Mouse (Mus musculus): ENCODE data around the gene Plch2. TPM values are rescaled to one million over a fixed set of nuclear protein-coding genes. Genes with fewer than 3 reads are reported as not detected.

The Plch2 gene
- polyA plus RNA-seq, 1 experiment from 2014 or later: 3.6 TPM

GRCm38 (mm10) chr4:155042606-155043288 is 13.8 kb downstream of the Plch2 start:
- Histone ChIP-seq H3K9ac (peak overlapping the region; percentile 40), H3K27ac (no peak overlapping the region), H3K27me3 (peaks cover 79% of the 10 kb centered on the region), H3K4me2 (replicated peaks) (peak overlapping the region; percentile 85), H3K4me1 (peaks cover 9% of the 10 kb centered on the region), H3K36me3 (no peaks in the 10 kb centered on the region), H3K4me3 (peak overlapping the region; percentile 49), H3K9me3 (no peaks in the 10 kb centered on the region)
- no peak for ATAC-seq (ENCODE audit: insufficient number of reproducible peaks, insufficient read depth, low FRiP score, low TSS enrichment)
- WGBS: 1% methylated on average over 65 of the region's 65 CpGs

DNA sequence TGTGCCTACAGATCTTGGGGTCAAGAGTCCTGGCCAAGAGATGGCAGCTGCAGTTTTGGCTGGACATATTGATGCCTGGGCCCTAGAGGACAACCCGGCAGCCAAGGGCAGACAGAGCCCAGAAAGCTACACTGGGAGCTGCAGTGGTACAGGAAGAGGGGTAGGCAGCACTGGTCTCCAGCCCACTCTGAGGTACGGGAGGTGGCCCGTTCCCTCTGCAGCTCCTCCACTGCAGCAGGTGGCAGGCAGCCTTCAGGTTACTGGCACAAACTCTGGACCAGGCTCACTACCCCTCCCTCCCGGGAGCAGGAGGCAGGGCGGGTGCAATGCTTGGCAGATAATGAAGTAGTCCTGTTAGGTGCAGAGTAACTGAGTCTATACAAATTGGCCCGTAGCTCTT is 15.9 kb downstream of the Plch2 start:
- WGBS: 59% methylated on average over 6 of the region's 6 CpGs

DNA sequence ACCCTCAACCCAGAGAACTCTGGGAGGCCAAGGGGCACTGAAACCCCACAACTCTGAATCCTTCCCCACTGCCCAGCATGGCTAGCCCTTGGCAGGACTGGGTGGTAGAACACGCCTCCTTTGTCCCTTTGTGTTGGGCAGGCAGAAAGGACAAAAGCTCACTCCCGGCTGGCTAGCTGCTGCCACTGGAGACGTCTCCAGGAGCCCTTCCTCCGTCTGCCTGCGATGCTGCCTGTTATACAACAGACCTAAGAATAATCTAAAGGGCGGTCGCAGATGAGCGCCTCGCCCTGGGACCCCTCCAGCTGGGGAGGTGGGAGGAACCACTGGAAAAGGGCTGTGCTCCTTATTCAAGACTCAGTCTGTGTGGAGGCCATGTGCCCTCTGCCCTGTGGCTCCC is 16.4 kb downstream of the Plch2 start:
- Histone ChIP-seq H3K9ac (no peak overlapping the region), H3K9me3 (no peaks in the 10 kb centered on the region), H3K27ac (no peak overlapping the region), H3K4me1 (peaks cover 9% of the 10 kb centered on the region), H3K27me3 (peaks cover 73% of the 10 kb centered on the region), H3K4me2 (replicated peaks) (no peak overlapping the region), H3K36me3 (no peaks in the 10 kb centered on the region), H3K4me3 (no peak overlapping the region)
- no peak for ATAC-seq (ENCODE audit: insufficient number of reproducible peaks, insufficient read depth, low FRiP score, low TSS enrichment)
- WGBS: 23% methylated on average over 9 of the region's 9 CpGs

More for the DNA sequence above, 15.9 kb downstream of the Plch2 start:
- no peak overlapping the region for H3K4me2 ChIP-seq (replicated peaks)
- ATAC-seq (ENCODE audit: insufficient number of reproducible peaks, insufficient read depth, low FRiP score, low TSS enrichment): no peak
- H3K27ac ChIP-seq: no peak overlapping the region
- H3K27me3 ChIP-seq: peaks cover 73% of the 10 kb centered on the region
- H3K9me3 ChIP-seq: no peaks in the 10 kb centered on the region
- no peak overlapping the region for H3K9ac ChIP-seq
- peaks cover 9% of the 10 kb centered on the region for H3K4me1 ChIP-seq
- no peaks in the 10 kb centered on the region for H3K36me3 ChIP-seq
- H3K4me3 ChIP-seq: no peak overlapping the region

DNA sequence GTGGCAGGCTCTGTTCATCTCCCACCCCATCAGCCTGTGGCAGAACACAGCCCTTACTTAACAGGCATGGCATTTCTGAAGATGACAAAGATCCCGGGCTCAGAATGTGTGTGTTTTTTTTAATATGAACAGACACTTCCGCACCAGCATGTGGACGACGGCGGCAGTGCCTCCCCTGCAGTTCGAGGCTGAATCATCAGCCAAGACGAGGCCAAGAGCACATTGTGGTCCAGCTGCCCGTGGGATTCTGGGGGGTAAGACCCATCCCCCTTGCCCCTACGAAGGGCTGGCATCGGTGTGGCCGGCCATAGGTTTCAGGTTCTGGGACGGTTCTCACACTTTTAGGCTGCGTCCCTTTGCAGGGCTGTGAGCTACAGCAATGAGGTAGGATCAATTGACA is 21.8 kb downstream of the Plch2 start:
- ATAC-seq (ENCODE audit: insufficient number of reproducible peaks, insufficient read depth, low FRiP score, low TSS enrichment): no peak
- Histone ChIP-seq H3K4me3 (no peak overlapping the region), H3K36me3 (no peaks in the 10 kb centered on the region), H3K4me2 (replicated peaks) (no peak overlapping the region), H3K27ac (no peak overlapping the region), H3K4me1 (peaks cover 4% of the 10 kb centered on the region; the same call in 1 of the 2 replicates), H3K27me3 (peaks cover 65% of the 10 kb centered on the region), H3K9ac (no peak overlapping the region), H3K9me3 (no peaks in the 10 kb centered on the region)
- WGBS: 67% methylated on average over 13 of the region's 13 CpGs

- no peak overlapping the region for H3K9ac ChIP-seq
- no peaks in the 10 kb centered on the region for H3K36me3 ChIP-seq
- H3K4me2 ChIP-seq (replicated peaks): no peak overlapping the region
- no peak for ATAC-seq (ENCODE audit: insufficient number of reproducible peaks, insufficient read depth, low FRiP score, low TSS enrichment)
- H3K4me1 ChIP-seq: peaks cover 4% of the 10 kb centered on the region; the same call in 1 of the 2 replicates
- no peak overlapping the region for H3K27ac ChIP-seq
- peaks cover 61% of the 10 kb centered on the region for H3K27me3 ChIP-seq
- H3K4me3 ChIP-seq: no peak overlapping the region
- H3K9me3 ChIP-seq: no peaks in the 10 kb centered on the region
- WGBS: 24% methylated on average over 7 of the region's 7 CpGs
These were observed 22.4 kb downstream of the Plch2 start for GRCm38 (mm10) chr4:155034202-155034601.

DNA sequence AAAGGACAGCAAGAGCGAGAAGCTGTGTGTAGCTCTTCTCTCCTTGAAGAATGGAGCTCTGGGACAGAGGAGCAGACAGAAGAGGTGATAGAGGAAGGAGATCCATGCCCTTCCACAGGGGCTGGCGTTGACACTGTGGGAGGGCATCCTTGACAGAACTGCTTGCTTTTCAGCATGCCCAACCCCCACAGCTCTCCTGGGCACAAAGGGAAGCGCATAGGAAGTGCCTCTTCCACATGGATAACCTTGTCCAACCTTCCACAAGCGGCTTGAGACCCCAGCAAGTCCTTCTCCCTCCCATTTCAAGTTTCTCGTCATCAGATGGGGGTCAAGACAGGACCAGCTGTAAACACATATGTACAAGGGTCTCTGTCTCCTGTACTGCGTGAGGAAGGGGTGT is 23.5 kb downstream of the Plch2 start:
- Histone ChIP-seq H3K27ac (no peak overlapping the region), H3K4me3 (no peak overlapping the region), H3K27me3 (peaks cover 58% of the 10 kb centered on the region), H3K9ac (no peak overlapping the region), H3K9me3 (no peaks in the 10 kb centered on the region), H3K36me3 (no peaks in the 10 kb centered on the region), H3K4me2 (replicated peaks) (no peak overlapping the region), H3K4me1 (peaks cover 4% of the 10 kb centered on the region; the same call in 1 of the 2 replicates)
- no peak for ATAC-seq (ENCODE audit: insufficient number of reproducible peaks, insufficient read depth, low FRiP score, low TSS enrichment)
- WGBS: 38% methylated on average over 6 of the region's 6 CpGs

DNA sequence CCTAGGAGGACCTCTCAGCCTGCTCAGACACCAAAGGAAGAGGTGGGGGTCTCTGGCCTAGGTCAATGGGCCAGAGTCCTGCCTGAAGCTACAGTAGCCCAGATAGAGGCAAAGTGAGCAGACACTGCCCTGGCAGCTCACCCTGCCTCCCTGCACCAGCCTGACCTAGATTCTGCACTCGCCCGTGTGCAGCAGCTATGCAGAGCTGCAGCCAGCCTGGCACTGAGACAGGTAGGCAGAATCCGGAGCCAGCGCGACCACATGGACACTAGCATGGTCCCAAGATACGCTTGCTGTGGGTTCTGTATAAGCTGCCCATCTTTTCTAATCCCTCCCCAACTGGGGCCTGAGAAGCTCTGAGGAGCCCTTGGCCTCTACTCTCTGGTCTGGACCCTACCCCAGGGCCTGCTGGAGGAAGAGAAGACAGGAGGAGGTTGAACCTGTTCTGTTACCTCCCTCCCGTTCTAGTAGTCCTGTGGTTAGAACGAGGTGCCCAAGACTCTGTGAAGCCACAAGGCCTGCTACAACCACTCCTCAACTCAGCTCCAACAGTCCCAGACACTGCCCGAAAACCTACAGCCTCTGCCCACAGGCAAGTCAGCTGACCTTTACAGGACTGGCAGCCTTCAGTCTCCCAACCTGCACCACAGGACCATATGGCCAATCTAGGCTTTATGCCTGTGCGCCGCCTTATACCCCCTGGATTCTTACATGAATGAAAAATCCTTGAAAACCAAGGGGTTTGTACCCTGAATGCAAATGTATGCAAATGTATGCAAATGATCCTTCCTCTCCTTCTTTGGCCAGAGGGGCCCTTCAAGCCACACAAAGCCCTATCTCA is 32.2 kb downstream of the Plch2 start:
- H3K36me3 ChIP-seq: no peaks in the 10 kb centered on the region
- WGBS: 83% methylated on average over 11 of the region's 11 CpGs
- no peak overlapping the region for H3K27ac ChIP-seq
- no peak overlapping the region for H3K4me3 ChIP-seq
- no peaks in the 10 kb centered on the region for H3K27me3 ChIP-seq
- H3K9ac ChIP-seq: no peak overlapping the region
- H3K4me1 ChIP-seq: peaks cover 11% of the 10 kb centered on the region
- H3K9me3 ChIP-seq: 0 out of 2 replicates have a peak, but pooled peaks cover 4% of the 10 kb centered on the region
- H3K4me2 ChIP-seq (replicated peaks): no peak overlapping the region
- no peak for ATAC-seq (ENCODE audit: insufficient number of reproducible peaks, insufficient read depth, low FRiP score, low TSS enrichment)

GRCm38 (mm10) chr4:155022228-155022855 is 34.2 kb downstream of the Plch2 start:
- peaks cover 22% of the 10 kb centered on the region for H3K4me1 ChIP-seq
- no peak overlapping the region for H3K4me2 ChIP-seq (replicated peaks)
- no peaks in the 10 kb centered on the region for H3K36me3 ChIP-seq
- H3K4me3 ChIP-seq: no peak overlapping the region
- H3K27ac ChIP-seq: no peak overlapping the region
- no peaks in the 10 kb centered on the region for H3K27me3 ChIP-seq
- H3K9me3 ChIP-seq: 0 out of 2 replicates have a peak, but pooled peaks cover 4% of the 10 kb centered on the region
- 76% methylated on average over 7 of the region's 7 CpGs for WGBS
- no peak overlapping the region for H3K9ac ChIP-seq
- no peak for ATAC-seq (ENCODE audit: insufficient number of reproducible peaks, insufficient read depth, low FRiP score, low TSS enrichment)

GRCm38 (mm10) chr4:155020813-155021212 is 35.8 kb downstream of the Plch2 start:
- Histone ChIP-seq H3K4me3 (no peak overlapping the region), H3K27me3 (no peaks in the 10 kb centered on the region), H3K4me1 (peaks cover 22% of the 10 kb centered on the region), H3K9ac (no peak overlapping the region), H3K27ac (no peak overlapping the region), H3K9me3 (no peaks in the 10 kb centered on the region), H3K36me3 (no peaks in the 10 kb centered on the region), H3K4me2 (replicated peaks) (no peak overlapping the region)
- 69% methylated on average over 9 of the region's 9 CpGs for WGBS
- no peak for ATAC-seq (ENCODE audit: insufficient number of reproducible peaks, insufficient read depth, low FRiP score, low TSS enrichment)

DNA sequence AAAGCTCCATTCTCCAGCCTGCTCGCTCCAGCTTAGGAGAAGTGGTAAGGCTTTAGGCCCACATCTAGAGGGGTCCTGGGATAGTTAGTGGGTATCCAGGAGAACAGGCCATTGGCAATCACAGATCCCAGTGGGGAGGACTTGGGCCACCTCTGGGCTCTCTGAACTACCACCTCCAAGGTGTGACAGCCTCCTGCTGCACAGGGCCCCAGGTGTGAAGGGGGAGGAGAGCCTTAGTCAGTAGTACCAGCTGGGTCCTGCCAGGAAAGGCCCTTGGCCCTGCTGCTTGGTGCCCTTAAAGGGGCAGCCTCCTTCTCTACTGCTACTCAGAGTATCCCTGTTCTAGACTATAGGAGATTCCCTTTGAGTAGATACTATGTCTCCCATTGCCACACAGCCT is 36.4 kb downstream of the Plch2 start:
- Histone ChIP-seq H3K4me2 (replicated peaks) (no peak overlapping the region), H3K9me3 (no peaks in the 10 kb centered on the region), H3K27ac (no peak overlapping the region), H3K36me3 (no peaks in the 10 kb centered on the region), H3K9ac (no peak overlapping the region), H3K27me3 (no peaks in the 10 kb centered on the region), H3K4me1 (peaks cover 22% of the 10 kb centered on the region), H3K4me3 (no peak overlapping the region)
- no peak for ATAC-seq (ENCODE audit: insufficient number of reproducible peaks, insufficient read depth, low FRiP score, low TSS enrichment)
- WGBS: 59% methylated on average over 1 of the region's 1 CpGs

GRCm38 (mm10) chr4:155019336-155019847 is 37.2 kb downstream of the Plch2 start:
- 0% methylated on average over 10 of the region's 10 CpGs for WGBS
- Histone ChIP-seq H3K27me3 (no peaks in the 10 kb centered on the region), H3K36me3 (no peaks in the 10 kb centered on the region), H3K27ac (no peak overlapping the region), H3K4me3 (peak overlapping the region; percentile 16; the same call in 1 of the 2 replicates), H3K4me1 (peaks cover 22% of the 10 kb centered on the region), H3K9me3 (no peaks in the 10 kb centered on the region), H3K9ac (no peak overlapping the region), H3K4me2 (replicated peaks) (peak overlapping the region; percentile 41)
- ATAC-seq (ENCODE audit: insufficient number of reproducible peaks, insufficient read depth, low FRiP score, low TSS enrichment): peak; percentile 5; the same call in 1 of the 2 replicates
